Mouse (Mus musculus): Measurements from ENCODE around the gene Tmem179. TPM values are rescaled to one million over a fixed set of nuclear protein-coding genes. Genes with fewer than 3 reads are reported as not detected.

The Tmem179 gene
- polyA plus RNA-seq, 1 experiment from 2014 or later: not detected

GRCm38 (mm10) chr12:112506267-112506666 is 10.3 kb downstream of the Tmem179 start:
- ATAC-seq: no peak
- Histone ChIP-seq H3K27me3 (ENCODE audit: insufficient read depth, low read length) (peaks cover 9% of the 10 kb centered on the region), H3K36me3 (replicated peaks; ENCODE audit: insufficient read depth, low read length) (no peaks in the 10 kb centered on the region), H3K27ac (ENCODE audit: low read depth) (no peak overlapping the region), H3K9ac (replicated peaks) (no peak overlapping the region), H3K9me3 (ENCODE audit: low read length) (no peaks in the 10 kb centered on the region), H3K4me2 (ENCODE audit: low read depth, low read length) (no peak overlapping the region), H3K4me3 (ENCODE audit: low read depth, low read length) (no peak overlapping the region), H3K4me1 (ENCODE audit: insufficient read depth) (no peaks in the 10 kb centered on the region)
- 42% methylated on average over 6 of the region's 6 CpGs for WGBS (ENCODE audit: insufficient replicate concordance)
- TF ChIP-seq EP300 (IDR thresholded peaks at IDR 0.05; ENCODE audit: low read depth) (no peak), CTCF (IDR thresholded peaks at IDR 0.05; ENCODE audit: low read depth) (no peak)
- no peak for DNase-seq

- no peak overlapping the region for H3K4me2 ChIP-seq (ENCODE audit: low read depth, low read length)
- TF ChIP-seq EP300 (IDR thresholded peaks at IDR 0.05; ENCODE audit: low read depth) (no peak), CTCF (IDR thresholded peaks at IDR 0.05; ENCODE audit: low read depth) (no peak)
Observed at GRCm38 (mm10) chr12:112503003-112503771, 13.4 kb downstream of the Tmem179 start.

GRCm38 (mm10) chr12:112498683-112499082 is 17.9 kb downstream of the Tmem179 start:
- Histone ChIP-seq H3K36me3 (replicated peaks; ENCODE audit: insufficient read depth, low read length) (no peaks in the 10 kb centered on the region), H3K27me3 (ENCODE audit: insufficient read depth, low read length) (no peaks in the 10 kb centered on the region), H3K4me1 (ENCODE audit: insufficient read depth) (no peaks in the 10 kb centered on the region), H3K9ac (replicated peaks) (no peak overlapping the region), H3K4me2 (ENCODE audit: low read depth, low read length) (no peak overlapping the region), H3K4me3 (ENCODE audit: low read depth, low read length) (no peak overlapping the region), H3K9me3 (ENCODE audit: low read length) (no peaks in the 10 kb centered on the region), H3K27ac (ENCODE audit: low read depth) (no peak overlapping the region)
- DNase-seq (peak; percentile 45), ATAC-seq (no peak)
- TF ChIP-seq CTCF (IDR thresholded peaks at IDR 0.05; ENCODE audit: low read depth) (peak; percentile 70), EP300 (IDR thresholded peaks at IDR 0.05; ENCODE audit: low read depth) (no peak)
- 28% methylated on average over 11 of the region's 11 CpGs for WGBS (ENCODE audit: insufficient replicate concordance)

More at GRCm38 (mm10) chr12:112503003-112503771, 13.4 kb downstream of the Tmem179 start:
- WGBS (ENCODE audit: insufficient replicate concordance): 15% methylated on average over 19 of the region's 19 CpGs
- Histone ChIP-seq H3K27ac (ENCODE audit: low read depth) (no peak overlapping the region), H3K27me3 (ENCODE audit: insufficient read depth, low read length) (no peaks in the 10 kb centered on the region), H3K4me3 (ENCODE audit: low read depth, low read length) (no peak overlapping the region), H3K36me3 (replicated peaks; ENCODE audit: insufficient read depth, low read length) (no peaks in the 10 kb centered on the region), H3K9ac (replicated peaks) (no peak overlapping the region), H3K9me3 (ENCODE audit: low read length) (no peaks in the 10 kb centered on the region), H3K4me1 (ENCODE audit: insufficient read depth) (no peaks in the 10 kb centered on the region)
- ATAC-seq: no peak
- DNase-seq: no peak

GRCm38 (mm10) chr12:112497731-112498130 is 18.8 kb downstream of the Tmem179 start:
- no peak for ATAC-seq
- no peak overlapping the region for H3K4me2 ChIP-seq (ENCODE audit: low read depth, low read length)
- H3K9me3 ChIP-seq (ENCODE audit: low read length): no peaks in the 10 kb centered on the region
- no peaks in the 10 kb centered on the region for H3K36me3 ChIP-seq (replicated peaks; ENCODE audit: insufficient read depth, low read length)
- no peak for DNase-seq
- H3K9ac ChIP-seq (replicated peaks): no peak overlapping the region
- no peaks in the 10 kb centered on the region for H3K4me1 ChIP-seq (ENCODE audit: insufficient read depth)
- TF ChIP-seq CTCF (IDR thresholded peaks at IDR 0.05; ENCODE audit: low read depth): peak; percentile 24; the same call in 1 of the 2 replicates
- no peak for TF ChIP-seq EP300 (IDR thresholded peaks at IDR 0.05; ENCODE audit: low read depth)
- no peaks in the 10 kb centered on the region for H3K27me3 ChIP-seq (ENCODE audit: insufficient read depth, low read length)
- no peak overlapping the region for H3K4me3 ChIP-seq (ENCODE audit: low read depth, low read length)
- 69% methylated on average over 8 of the region's 8 CpGs for WGBS (ENCODE audit: insufficient replicate concordance)
- no peak overlapping the region for H3K27ac ChIP-seq (ENCODE audit: low read depth)

- Histone ChIP-seq H3K27me3 (ENCODE audit: insufficient read depth, low read length) (no peaks in the 10 kb centered on the region), H3K27ac (ENCODE audit: low read depth) (no peak overlapping the region), H3K4me1 (ENCODE audit: insufficient read depth) (no peaks in the 10 kb centered on the region), H3K4me2 (ENCODE audit: low read depth, low read length) (no peak overlapping the region), H3K9me3 (ENCODE audit: low read length) (no peaks in the 10 kb centered on the region), H3K36me3 (replicated peaks; ENCODE audit: insufficient read depth, low read length) (no peaks in the 10 kb centered on the region), H3K4me3 (ENCODE audit: low read depth, low read length) (no peak overlapping the region), H3K9ac (replicated peaks) (no peak overlapping the region)
- 62% methylated on average over 5 of the region's 5 CpGs for WGBS (ENCODE audit: insufficient replicate concordance)
- no peak for ATAC-seq
- TF ChIP-seq EP300 (IDR thresholded peaks at IDR 0.05; ENCODE audit: low read depth) (no peak), CTCF (IDR thresholded peaks at IDR 0.05; ENCODE audit: low read depth) (no peak)
- no peak for DNase-seq
Observed at GRCm38 (mm10) chr12:112496136-112496535, 20.4 kb downstream of the Tmem179 start.

GRCm38 (mm10) chr12:112490444-112490939 is 26.1 kb downstream of the Tmem179 start:
- DNase-seq (no peak), ATAC-seq (no peak)
- 40% methylated on average over 3 of the region's 3 CpGs for WGBS (ENCODE audit: insufficient replicate concordance)

More at GRCm38 (mm10) chr12:112490444-112490939, 26.1 kb downstream of the Tmem179 start:
- no peak for TF ChIP-seq EP300 (IDR thresholded peaks at IDR 0.05; ENCODE audit: low read depth)
- no peak for TF ChIP-seq CTCF (IDR thresholded peaks at IDR 0.05; ENCODE audit: low read depth)
- Histone ChIP-seq H3K9ac (replicated peaks) (no peak overlapping the region), H3K9me3 (ENCODE audit: low read length) (no peaks in the 10 kb centered on the region), H3K27me3 (ENCODE audit: insufficient read depth, low read length) (no peaks in the 10 kb centered on the region), H3K4me2 (ENCODE audit: low read depth, low read length) (no peak overlapping the region), H3K4me1 (ENCODE audit: insufficient read depth) (peaks cover 8% of the 10 kb centered on the region), H3K27ac (ENCODE audit: low read depth) (no peak overlapping the region), H3K36me3 (replicated peaks; ENCODE audit: insufficient read depth, low read length) (no peaks in the 10 kb centered on the region), H3K4me3 (ENCODE audit: low read depth, low read length) (no peak overlapping the region)

Measured in liver, postnatal 0 days (tissue).